Mouse (Mus musculus) adrenal gland, adult 8-10 months (tissue): Measurements from ENCODE around the gene Abcb5. TPM values are rescaled to one million over a fixed set of nuclear protein-coding genes. Genes with fewer than 3 reads are reported as not detected.
"Not testable (repeated sequence)": the region's sequence is repeated elsewhere in the genome, so short reads cannot be mapped to it uniquely, and the experiment has no call there.

Experiments used
- DNase-seq: peaks from one replicate; pipeline ENCODE4 v3.0.0; 2022
- total RNA-seq, 4 experiments: library from RNA; stranded (reverse); gene quantifications; 2 replicates each; pipeline ENCODE4 v1.2.4; 2022

Abcb5 gene
- not detected for total RNA-seq

DNA sequence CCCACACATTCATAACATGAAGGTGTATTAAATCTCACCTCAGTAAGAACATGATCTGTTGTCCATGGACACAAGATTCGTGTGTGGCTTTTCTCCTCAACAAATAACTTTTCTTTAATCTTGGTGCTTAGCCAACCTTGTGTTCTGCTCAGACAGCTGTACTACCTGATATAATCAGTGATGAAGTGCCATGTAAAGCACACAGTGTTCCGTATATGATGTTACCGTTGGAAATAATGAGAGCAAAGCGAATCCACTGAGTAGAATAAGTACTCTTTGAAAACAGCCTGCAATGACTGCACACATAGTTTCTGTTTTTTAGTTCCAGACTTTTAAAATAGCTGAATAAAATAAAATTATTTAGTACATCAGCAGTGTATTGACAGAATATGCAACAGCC, at the start of gene Abcb5:
Abcb5 (minus strand) TSS at position 101 of the 400 bp plus-strand sequence.
- no peak for DNase-seq

DNA sequence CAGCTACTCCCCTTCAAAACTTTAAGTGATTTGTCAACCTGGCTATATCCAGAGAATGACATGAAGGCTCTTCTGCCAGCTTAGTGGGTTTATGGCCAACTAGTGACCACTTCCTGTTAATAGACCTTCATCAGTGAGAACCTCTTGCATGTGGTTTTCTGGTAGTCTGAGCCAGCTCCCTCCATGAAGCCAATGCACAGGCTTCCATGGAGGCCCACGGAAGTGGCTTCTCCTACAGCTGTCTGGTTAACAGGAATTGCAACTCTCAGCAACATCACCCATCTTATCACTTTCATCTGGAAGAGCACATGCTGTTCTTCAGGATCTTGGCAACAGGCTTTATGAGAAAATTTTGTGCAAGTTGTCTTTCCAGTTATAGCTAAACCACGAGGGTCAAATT, 33.0 kb upstream of the Abcb5 start:
- DNase-seq, result no peak

DNA sequence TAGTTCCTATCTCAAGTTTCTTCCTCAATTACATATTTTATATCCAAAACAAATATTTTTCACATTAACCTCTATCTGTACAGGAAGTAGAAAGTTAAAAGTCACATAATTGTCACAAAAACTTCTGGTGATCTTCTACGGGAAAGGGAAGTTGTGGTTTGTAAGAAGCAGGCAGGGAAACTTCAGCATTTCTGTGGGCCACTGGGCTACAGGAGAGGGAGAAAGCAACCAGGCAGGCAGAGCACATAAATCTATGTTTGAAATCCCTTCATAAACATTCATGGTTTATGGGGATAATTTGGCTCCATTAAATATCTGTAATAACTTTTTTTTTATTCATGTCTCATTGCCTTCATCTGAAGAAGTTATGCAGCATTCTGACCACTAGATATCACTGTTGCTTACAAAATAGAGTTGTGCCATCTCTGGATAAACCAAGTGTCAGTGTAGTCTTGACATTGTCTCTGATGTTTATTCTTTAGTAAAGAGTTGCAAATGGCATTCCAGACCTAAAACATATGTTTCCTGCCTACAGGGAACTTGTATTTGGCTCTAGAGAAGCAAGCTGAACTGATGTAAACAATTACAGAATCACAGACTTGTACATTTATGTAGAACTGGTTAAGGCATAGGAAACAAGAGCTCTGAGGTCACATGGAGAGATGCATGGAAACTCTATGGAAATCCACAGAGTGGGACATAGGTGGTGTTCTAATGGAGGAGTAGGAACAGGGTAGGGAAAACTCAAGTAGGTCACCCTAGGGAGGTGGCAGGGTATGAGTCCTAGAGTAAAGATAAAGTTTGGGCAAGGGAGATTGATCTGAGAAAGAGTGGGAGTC, 28.3 kb upstream of the Abcb5 start:
- no peak for DNase-seq

DNA sequence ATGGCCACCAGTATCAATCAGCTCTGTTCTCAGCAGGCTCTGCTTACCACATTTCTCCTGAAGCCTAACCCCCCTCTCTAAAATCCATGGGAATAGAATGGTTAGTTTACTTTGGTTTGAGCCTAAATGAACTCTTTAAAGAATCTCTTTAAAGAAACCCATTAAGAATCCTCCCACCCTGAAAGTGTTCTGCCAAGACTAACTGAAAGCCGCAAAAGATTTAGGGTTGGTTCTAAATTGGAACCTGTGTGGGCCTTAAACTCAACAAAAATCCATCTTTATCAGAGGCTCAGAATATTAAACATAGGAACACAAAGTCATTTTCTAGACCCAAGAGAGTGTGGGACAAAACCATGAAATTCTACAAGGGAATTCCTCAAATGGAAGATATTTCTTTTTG, 18.6 kb upstream of the Abcb5 start:
- DNase-seq, result no peak

DNA sequence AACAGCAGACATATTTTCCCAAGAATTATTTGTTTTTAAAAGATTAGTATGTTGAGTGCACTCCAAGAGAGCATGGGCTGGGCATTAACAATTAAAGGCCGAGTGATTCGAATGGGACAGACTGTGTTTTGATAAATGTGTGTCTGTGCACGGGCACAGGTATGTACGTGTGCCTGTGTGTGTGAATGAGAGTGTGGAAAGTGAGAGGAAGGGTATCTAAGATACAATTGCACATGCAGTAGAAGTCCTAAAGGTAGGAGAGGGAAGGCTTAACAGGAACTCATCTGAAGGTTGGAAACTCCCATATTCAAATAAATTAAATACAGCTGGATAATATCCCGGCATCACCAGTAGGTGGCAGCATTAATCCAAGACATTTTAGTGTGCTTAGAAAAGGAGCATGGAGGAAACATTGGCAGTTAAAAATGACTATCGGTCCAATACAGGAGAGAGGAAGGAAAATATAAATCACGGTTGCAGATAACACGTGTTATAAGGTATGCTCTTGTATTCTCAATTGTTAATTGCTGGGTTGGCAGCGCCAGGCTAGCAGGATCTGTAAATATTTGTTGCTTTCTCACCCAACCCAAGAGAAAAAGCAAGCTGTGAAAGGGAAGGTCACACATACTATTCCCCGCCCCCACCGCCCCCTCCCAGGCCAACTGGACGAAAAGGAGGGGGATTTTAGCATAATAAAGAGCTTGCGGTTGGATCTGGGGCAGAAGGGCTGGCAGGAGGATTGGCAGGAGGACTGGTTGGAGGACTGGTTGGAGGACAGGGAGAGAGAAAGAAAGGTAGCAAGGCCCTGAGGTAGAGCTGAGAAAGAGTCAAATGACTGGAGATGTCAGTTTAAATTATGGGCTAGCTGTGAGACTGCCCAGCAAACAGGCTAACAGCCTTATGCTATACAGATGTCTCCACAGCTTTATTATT, 35.6 kb downstream of the Abcb5 start:
- DNase-seq, result no peak

DNA sequence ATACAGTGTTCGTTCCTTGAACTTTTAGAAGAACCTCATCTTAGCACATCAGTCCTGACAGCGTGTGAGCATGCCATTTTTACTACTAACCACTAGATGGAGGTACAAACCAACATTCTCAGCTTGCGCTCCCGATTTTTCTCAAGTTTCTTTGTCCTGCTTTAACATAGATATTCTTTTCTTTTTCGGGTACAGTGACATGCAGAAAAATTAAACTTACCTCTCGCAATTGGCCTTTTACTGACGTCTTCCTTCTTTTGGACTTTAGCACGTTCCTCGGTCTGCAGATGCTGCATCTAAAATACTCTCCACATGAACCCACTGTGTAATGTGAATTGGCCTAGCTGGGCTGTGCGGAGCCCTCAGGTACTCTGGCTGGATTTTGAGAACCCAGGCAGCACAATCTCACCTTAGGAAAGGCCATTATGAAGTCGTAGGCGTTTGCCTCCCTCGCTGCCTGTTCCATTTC, 39.4 kb downstream of the Abcb5 start:
- no peak for DNase-seq

DNA sequence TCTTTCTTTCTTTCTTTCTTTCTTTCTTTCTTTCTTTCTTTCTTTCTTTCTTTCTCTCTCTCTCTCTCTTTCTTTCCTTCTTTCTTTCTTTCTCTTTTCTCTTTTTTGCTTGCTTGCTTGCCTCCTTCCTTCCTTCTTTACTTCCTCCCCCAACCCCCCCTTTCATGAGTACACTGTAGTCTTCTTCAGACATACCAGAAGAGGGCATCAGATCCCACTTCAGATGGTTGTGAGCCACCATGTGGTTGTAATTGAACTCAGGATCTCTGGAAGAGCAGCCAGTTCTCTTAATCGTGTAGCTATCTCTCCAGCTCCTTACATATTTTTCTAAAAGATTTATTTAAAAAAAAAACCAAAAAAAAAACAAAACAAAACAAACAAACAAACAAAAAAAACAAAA, 42.3 kb downstream of the Abcb5 start:
- not testable (repeated sequence) for DNase-seq

DNA sequence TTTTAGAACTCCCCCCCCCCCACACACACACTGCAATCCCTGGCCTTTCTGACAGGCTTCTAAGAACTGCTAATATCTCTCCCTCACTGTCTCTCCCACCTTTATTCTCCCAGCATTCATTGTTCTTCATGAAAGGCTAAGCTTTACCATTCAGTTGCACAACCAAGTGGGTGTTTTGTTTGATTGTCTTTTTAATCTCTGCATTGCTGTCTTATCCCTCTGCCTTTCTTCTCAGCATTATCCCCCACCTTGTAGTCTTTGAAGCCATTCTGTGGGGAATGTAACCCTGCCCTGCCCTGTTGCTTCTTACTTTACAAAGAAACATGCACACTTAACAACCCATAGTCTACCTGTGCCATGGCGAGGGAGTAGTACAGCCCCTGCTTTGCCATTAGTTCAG, 48.5 kb downstream of the Abcb5 start:
- no peak for DNase-seq

DNA sequence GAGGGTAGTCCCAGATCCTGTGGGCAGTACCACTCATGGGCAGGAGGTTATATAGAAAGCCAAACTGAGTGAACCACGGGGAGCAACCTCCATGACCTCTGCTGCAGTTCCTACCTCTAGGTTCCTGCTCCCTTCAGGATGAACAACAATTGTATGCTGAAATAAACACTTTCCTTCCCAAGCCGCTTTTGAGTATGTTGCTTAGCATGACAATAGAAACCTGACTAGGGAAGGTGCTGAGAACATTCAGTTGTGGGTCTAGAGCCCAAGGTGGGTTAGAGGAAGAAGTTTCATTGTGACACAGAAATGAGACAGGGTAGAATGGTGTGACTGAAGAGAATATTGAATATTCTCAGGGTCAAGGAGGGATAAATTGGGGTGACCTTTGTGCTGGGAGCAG, 55.9 kb downstream of the Abcb5 start:
- DNase-seq, result no peak

DNA sequence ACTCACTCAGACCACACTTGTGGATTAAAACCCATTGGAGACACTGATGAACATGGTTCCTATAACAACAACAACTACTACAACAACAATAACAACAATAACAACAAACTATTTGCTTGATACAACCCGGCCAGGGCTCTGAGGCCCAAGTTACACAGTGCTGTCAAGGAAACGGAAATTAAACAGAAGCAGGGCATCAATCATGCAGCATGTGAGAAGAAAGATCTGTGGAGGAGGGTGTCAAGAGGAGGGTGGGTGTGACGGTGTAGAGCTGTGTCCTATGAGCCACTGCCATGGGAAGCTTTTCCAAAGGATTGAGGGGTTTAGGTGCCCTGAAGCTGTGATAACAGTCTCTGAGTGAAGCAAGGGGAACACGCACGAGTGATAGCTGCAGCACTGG, 64.0 kb downstream of the Abcb5 start:
- no peak for DNase-seq

DNA sequence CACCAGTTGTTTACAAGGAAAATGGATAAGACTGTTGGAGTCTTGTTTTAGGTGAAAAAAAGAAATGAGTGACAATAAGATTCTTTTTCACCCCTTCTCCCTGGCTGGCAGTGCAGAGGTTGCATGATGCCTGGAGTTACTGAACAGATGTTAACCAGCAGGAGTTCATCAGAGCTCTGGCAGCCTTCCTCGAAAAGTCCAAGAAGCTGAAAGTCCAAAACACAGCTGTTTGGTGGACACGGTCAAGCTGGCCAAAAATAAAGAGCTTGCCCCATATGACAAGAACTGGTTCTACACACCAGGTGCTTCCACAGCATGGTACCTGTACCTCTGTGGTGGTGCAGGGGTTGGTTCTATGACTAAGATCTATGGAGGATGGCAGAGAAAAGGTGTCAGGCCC, 78.3 kb downstream of the Abcb5 start:
- no peak for DNase-seq

DNA sequence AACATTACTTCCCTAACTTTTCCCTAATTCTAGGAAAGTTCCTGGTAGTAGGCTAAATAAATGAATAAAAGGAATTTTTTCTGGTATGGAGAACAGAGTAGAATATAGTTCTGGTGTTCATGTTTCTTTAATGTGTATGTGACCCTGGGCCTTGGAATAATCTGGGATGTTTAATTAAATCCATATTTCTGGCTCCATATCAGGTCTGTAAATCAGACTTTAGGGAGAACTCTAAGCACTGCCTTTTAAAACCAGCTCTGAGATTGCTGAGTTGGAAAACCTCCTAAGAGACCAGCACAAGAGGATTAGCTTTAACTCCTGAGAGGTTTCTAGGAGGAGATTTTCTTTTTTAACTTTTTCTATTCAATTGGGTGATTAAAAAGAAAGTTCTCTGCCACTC, 83.4 kb downstream of the Abcb5 start:
- no peak for DNase-seq

DNA sequence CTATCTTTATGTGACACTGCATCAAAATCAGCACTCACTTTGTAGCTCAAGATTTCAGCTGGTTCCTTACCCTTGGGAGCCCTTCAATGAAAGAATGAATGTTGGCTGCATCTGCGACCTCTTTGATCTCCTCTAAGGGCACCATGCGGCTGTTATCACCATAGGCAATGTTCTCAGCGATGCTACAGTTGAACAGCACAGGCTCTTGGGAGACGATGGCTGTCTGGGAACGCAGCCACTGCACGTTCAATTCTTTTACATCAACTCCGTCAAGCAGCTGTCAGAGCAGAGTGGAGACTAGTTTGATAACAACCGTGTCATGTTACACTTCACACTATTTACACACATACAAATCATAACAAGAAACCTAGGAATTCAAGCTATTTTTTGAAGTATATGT, 93.5 kb downstream of the Abcb5 start:
- DNase-seq, result no peak

DNA sequence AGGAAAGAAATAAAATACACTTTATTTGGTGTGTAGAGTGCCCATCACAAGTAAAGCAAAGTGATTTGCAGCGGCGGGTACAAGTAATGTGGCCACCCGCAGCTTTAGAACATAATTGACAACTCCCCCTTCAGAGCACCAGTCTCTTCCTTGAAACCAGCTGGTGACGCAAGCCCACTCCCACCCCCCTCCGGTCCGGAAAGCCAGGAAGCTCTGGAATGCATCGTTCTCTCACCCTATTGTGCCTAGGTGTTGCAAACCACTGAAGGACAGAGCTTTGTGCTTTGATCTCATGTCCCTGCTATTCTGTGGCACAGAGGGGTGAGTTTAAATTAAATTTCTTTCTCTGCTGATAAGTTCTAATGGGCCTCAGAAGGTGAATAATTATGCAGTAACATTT, 110.1 kb downstream of the Abcb5 start:
- DNase-seq, result no peak

DNA sequence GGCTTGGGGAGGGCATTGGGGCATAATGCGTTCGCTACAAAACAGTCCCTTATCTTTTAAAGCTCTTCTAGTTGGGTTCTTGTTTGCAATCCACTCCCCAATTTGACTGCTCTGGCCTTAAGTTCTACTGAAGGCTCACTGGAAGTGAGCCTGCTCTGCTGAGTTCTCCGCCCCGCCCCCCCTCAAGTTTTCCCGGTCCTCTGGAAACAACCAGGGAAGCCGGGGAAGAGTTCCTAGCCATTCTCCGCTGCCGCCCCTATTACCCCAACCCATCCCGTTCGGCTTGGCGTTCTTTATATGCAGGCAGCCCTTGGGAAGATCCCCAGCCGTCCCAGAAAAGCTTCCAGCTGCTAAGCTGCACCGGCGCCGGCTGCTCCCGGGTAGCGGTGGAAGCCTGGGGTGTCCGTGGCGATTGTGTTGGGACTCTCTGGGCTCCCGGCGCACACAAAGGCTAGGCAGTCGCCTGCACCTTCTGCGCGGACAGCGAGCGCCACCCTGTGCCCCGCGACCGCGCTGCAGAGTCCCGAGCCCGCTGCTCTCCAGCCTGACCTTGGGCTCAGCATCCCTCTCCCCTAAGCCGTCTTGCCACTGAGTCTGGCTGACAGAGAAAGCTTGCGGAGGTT, 111.3 kb downstream of the Abcb5 start:
- peak; percentile 24 for DNase-seq

DNA sequence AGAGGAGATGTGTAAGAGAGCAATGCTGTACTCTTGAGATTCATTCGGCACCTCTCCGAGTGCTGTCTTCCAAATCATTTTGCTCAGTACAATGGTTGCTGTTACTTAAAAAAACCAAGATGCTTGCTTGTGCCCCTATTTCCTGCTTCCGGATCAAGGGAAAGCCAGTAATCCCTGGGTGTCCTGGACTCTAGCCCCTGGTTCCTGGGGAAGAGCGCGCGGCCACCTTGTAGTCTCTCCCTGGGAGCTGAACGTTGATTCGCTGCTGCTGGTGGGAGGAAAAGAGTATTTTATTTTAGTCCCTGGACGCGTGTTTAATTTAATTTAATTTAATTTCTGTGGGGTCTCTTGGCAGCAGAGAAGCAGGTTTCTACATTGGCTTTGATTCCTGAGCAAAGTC, 111.8 kb downstream of the Abcb5 start:
- no peak for DNase-seq

DNA sequence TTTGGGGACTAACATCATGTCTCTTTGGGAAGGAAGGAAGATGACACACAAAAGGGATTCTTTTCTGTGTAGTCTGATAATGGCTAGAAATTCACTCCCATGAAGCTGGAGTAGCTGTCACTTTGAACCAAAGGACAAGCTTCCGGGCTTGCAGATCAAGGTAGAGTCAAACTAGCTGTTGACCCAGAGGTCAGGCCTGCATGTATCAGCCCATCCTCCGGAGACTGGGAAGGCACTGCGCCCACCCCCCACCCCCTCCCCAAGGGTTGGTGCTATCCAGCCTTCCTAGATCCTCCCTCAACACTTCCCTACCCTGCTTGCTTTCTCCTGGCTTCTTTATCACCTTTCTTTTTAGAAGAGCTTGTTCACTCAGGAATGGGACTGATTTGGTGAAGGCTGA, 112.9 kb downstream of the Abcb5 start:
- no peak for DNase-seq

DNA sequence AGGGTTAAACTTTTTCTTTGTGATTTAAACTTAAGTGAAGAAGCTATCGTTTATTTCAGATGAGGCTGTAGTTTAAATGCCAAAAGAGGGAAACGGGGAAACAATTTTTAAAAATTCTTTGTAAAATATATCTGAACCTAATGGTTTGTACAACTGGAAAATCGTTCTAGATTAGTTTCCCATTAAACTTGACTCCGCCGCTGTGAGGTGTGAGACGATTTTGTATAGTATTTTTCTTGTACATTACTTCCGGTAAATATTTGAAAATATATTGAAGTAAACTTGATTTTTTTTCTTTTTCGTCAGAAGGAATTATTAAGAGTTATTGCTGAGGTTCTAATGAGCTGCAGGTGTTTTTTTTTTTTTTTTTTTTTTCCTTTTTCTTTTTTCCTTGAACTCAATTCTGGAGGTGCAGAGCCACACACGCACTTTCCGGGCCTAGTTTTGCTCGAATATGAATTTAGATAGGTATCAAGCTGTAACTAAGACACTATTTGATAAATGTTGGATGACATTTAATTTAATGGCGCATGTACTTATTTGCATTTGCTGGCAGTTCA, 115.3 kb downstream of the Abcb5 start:
- no peak for DNase-seq

DNA sequence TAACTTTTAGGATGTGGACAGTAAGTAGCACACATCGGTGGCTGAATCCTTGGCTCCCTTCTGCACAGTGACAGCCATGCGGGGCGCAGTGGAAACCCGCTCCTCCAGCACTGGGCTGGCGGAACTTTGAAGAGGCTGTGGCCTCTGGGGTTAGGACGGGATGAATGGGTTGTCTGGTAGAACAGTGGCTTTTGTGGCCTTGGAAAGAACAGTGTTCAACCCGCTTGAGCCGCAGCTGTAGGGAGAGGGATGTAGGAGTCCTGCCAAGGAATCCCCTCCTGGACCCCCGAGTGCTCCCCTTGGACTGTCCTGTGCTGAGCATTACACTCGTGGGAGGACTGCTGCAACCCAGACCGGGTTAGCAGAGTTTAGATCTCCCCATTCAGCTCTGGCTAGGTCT, 116.2 kb downstream of the Abcb5 start:
- DNase-seq, result no peak

DNA sequence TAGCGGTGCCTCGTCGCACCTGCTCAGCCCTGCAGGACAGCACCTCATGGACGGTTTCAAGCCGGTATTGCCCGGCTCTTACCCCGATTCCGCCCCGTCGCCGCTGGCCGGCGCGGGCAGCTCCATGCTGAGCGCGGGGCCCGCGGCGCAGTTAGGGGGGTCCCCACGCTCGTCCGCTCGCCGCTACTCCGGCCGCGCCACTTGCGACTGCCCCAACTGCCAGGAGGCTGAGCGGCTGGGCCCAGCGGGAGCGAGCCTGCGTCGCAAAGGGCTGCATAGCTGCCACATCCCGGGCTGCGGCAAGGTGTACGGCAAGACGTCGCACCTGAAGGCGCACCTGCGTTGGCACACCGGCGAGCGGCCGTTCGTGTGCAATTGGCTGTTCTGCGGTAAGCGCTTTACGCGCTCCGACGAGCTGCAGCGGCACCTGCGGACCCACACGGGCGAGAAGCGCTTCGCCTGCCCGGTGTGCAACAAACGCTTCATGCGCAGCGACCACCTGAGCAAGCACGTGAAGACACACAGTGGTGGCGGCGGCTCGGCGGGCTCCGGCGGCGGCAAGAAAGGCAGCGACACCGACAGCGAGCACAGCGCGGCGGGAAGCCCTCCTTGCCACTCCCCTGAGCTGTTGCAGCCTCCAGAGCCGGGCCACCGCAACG, 116.9 kb downstream of the Abcb5 start:
- DNase-seq, result no peak

DNA sequence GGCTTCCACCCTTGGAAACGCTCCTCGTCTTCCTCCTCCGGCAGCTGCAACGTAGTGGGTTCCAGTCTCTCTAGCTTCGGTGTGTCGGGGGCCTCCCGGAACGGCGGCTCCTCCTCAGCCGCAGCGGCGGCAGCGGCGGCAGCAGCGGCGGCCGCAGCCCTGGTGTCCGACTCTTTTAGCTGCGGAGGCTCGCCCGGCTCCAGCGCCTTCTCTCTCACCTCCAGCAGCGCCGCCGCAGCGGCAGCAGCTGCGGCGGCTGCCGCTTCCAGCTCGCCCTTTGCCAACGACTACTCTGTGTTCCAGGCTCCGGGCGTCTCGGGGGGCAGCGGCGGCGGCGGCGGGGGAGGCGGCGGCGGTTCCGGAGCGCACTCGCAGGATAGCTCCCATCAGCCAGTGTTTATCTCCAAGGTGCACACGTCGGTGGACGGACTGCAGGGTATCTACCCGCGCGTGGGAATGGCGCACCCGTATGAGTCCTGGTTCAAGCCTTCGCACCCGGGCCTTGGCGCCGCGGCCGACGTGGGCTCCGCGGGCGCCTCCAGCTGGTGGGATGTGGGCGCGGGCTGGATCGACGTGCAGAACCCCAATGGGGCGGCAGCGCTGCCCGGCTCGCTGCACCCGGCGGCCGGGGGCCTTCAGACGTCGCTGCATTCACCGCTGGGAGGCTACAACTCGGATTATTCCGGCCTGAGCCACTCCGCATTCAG, 117.6 kb downstream of the Abcb5 start:
- DNase-seq, result no peak
